Mouse (Mus musculus) embryo, embryonic 9.5 days (tissue): ENCODE measurements around the gene Smok2b.
"Not testable (repeated sequence)": the region's sequence is repeated elsewhere in the genome, so short reads cannot be mapped to it uniquely, and the experiment has no call there.

Source experiments
- DNase-seq: peaks from one replicate; pipeline ENCODE4 v3.0.0-alpha.2; 2017; ENCODE audit errors: extremely low spot score

Smok2b gene

DNA sequence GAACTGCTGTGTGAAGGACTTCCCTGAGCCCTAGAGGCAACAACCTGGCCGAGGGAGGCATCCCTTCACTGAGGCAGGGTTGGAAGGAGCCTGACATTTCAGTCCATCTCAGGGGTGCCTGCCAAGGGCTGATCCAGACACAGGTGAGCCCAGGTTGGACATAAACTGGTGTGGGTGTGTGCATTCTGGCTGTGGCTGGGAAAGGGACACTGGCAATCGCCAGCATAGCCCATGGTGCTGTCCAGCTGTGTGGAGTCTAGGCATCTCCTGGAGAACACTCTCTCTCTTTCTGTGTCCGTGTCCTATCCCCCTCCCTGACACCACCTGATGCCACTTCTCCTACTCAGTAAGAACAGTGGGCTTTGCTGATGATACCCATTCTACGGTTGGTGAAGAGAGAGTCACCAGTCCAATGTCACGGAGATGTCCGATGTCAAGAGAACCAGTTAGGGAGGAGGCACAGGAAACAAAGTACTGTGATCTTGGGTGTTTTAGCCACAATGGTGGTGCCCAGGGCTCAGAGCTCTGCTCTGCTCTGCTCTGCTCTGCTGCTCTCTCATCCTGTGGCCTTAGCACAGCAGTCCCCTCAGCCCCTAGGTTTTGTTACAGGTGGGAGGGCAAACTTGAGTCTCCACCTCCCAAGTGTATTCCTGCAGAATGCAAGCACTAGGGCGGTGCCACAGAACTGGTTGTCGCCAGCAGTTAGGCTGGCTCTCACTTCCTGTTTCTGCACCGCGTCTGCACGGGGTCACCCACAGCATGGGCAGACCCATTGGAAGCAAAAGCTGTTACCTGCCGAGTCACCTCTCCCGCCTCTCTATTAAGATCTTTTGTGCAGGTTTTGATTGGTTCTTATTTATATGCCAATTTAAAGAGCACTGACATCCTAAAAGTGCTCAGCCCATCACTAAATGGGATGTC, 11.0 kb downstream of the Smok2b start:
- DNase-seq = not testable (repeated sequence)

DNA sequence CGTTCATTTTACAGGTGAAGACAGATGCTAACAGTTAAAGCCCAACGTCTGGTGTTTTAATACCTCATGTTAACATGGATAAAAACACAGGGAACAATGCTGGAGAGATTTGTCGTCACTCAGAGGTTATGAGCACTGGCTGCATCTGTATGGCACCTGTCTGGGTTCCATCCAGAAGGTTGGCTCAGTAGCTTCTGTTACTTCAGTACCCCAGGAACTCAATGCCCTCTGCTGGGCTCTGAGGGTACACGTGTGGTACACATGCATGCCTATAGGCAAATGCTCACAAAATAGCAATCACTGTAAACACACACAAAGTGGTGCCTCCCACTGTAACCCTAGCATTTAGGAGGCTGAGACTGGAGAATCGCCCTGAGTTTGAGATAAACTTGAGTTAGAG, 24.7 kb downstream of the Smok2b start:
- not testable (repeated sequence) for DNase-seq
